Mouse (Mus musculus) thymus, postnatal 14 days (tissue): ENCODE results near the gene Olfr106-ps.

Experiments used
- DNase-seq: peaks from one replicate; pipeline ENCODE4 v3.0.0; 2021

Gene Olfr106-ps

DNA sequence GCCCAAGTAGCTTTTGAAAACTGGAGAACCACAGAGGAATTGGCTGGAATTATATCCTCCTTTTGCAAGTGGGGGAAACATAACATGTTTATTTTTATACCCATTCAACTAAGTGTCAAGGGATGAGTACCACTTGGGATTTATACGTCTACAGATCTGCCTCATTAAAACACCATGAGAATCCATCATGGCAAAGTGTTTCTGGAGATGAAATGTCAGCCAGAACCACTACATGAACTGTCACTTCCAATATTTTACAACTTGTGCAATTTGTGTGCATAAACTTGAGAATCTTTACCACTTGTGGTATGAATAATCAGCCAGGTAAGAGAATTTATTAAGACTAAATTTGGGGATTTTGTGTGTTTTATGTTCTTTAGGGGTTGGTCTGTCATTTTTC is at the start of gene Olfr106-ps:
TSS of gene Olfr106-ps (plus strand) at position 301 of the 400 bp plus-strand sequence.
- DNase-seq, result no peak

GRCm38 (mm10) chr17:37359282-37359681 is 30.9 kb upstream of the Olfr106-ps start, which contains the start of gene Olfr104-ps:
Olfr104-ps (plus strand) TSS chr17:37359582.
- DNase-seq, result no peak

DNA sequence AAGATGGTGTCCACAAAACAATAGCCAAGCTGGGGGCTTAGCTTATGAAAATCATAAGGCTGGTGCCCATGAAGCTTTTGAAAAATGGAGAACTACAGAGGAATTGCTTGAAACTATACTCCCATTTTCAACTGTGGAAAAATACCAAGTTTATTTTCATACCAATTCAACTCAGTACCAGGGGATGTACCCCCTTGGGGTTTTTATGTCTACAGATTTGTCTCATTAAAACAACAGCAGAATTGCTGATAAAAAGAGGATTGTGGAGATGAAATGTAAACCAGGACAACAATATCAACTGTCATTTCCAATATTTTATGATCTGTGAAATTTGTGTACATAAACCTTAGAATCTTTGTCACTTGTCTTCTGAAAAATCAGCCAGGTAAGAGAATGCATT is 11.5 kb upstream of the Olfr106-ps start, which contains the start of gene Olfr105-ps:
TSS of gene Olfr105-ps (plus strand) at position 301 of the 400 bp plus-strand sequence.
- DNase-seq, result no peak

- DNase-seq, result no peak
Measured at GRCm38 (mm10) chr17:37398926-37399325, 8.7 kb downstream of the Olfr106-ps start, which contains the start of gene Olfr107. Olfr107 (plus strand) TSS chr17:37399226.

DNA sequence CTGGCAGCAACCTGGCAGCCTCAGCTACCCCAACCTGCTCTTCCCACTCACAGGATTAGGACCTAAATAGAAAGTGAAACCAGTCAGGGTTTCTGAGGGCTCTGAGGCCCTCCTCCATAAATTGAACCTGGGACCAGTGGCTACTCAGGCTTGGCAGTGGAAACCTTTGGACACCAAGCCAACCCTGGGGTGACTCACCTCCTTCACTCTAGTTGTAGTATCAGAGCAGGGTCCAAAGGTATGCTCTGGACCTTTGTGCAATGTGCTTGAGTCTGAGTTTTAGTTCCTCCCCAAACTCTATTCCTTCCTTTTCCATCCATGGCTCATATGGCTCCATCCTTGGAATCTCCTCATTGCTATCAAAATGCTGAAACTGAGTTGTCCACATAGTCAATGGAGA is 23.2 kb downstream of the Olfr106-ps start:
- DNase-seq, result no peak

DNA sequence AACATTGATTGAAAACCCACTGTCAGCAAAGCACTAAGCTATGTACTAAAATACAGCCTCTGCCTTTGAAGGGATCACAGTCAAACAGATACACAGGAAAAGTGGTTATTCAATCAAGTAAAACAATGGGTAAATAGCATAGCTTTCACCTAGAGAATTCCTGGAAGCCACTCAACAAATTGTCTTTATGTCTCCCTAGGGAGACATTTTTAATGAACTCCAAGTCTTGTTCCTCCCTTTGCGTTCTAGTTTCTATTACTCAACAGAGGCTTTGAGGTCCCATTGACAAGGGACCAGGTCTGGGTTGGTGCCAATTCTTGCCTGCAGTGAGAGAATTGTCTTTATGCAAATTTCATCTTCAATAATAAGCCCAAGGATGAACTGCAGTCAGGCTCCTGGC is 55.0 kb downstream of the Olfr106-ps start, which contains the start of gene Olfr108:
TSS of gene Olfr108 (plus strand) at position 301 of the 400 bp plus-strand sequence.
- no peak for DNase-seq
